Mouse (Mus musculus) erythroblast, embryonic 14.5 days (primary cell): Measurements from ENCODE around the gene Sh3kbp1. TPM values are rescaled to one million over a fixed set of nuclear protein-coding genes. Genes with fewer than 3 reads are reported as not detected.

Experiments
- H3K27me3 ChIP-seq: 2 replicates; pipeline ENCODE4 v1.6.1; 2012; ENCODE audit warnings: inconsistent platforms; ENCODE audit not compliant: control insufficient read depth
- H3K36me3 ChIP-seq: 2 replicates; pipeline ENCODE4 v1.6.1; 2012; ENCODE audit warnings: mild to moderate bottlenecking, inconsistent platforms; ENCODE audit not compliant: control insufficient read depth
- H3K4me1 ChIP-seq: 2 replicates; pipeline ENCODE4 v1.6.1; 2012; ENCODE audit warnings: inconsistent platforms; ENCODE audit not compliant: control insufficient read depth
- H3K4me3 ChIP-seq: replicated peaks from 2 replicates; pipeline ENCODE3; 2012; ENCODE audit warnings: moderate library complexity, mild to moderate bottlenecking, inconsistent platforms
- H3K9me3 ChIP-seq: 2 replicates; pipeline ENCODE4 v1.6.1; 2012; ENCODE audit warnings: low read length, inconsistent platforms, mixed read lengths; ENCODE audit not compliant: control insufficient read depth
- GATA1 ChIP-seq: IDR thresholded peaks from 2 replicates; pipeline ENCODE4 v1.6.1; 2012; ENCODE audit warnings: low read length, inconsistent platforms, mixed read lengths
- TAL1 ChIP-seq: IDR thresholded peaks from 3 replicates; pipeline ENCODE4 v1.6.1; 2012; ENCODE audit warnings: low read length, inconsistent platforms, mixed read lengths
- polyA plus RNA-seq: library from polyadenylated mRNA; stranded (reverse); fragments of >175 nt; gene quantifications from 2 replicates; pipeline ENCODE4 v1.2.3, GENCODE M21; 2012

Gene Sh3kbp1
- polyA plus RNA-seq, 1 experiment: 0.31 TPM

DNA sequence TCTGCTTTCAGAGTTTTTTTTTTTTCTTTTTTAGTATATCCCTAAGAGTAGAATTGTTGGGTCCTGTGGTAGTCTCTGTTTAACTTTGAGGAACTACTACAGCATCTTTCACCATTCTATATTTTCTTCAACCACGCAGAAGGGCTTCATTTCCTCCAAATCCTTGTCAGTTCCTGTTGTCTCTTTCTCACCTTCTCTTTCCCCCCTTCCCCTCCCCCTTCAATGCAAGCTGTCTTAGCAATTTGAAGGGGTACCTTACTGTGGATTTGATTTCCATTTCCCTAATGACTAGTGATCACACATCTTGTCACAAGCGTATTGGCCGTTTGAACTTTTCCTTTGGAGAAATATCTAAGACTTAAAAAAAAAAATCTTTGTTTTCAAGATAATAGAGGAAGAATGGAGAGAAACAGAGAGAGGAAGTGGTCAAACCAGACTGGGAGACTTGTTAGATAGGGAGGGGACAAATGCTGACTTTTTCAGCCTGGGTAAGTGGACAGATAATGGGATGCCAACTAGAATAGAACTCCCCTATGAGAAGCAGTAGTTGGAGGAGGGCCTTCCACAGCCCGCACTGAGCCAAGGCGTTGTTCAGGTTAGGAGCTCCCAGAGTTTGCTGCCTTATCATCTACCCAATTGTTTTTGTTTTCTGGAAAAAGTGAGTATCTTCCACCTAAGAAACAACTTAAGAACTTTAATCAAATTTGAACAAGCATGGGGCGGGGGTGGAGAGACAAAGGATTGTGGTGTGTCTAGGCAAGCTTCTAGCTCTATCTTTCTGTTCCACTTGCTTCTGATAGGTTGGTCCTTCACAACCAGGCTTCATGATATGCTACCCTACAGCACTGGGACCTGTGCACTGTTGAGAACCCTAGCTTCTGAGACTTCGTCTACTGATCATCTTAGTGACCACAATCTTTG, 130.1 kb downstream of the Sh3kbp1 start:
- peaks cover 14% of the 10 kb centered on the region for H3K4me1 ChIP-seq
- no peak overlapping the region for H3K4me3 ChIP-seq
- no peak for TF ChIP-seq TAL1
- no peak for TF ChIP-seq GATA1
- no peaks in the 10 kb centered on the region for H3K9me3 ChIP-seq
- no peaks in the 10 kb centered on the region for H3K36me3 ChIP-seq
- no peaks in the 10 kb centered on the region for H3K27me3 ChIP-seq

DNA sequence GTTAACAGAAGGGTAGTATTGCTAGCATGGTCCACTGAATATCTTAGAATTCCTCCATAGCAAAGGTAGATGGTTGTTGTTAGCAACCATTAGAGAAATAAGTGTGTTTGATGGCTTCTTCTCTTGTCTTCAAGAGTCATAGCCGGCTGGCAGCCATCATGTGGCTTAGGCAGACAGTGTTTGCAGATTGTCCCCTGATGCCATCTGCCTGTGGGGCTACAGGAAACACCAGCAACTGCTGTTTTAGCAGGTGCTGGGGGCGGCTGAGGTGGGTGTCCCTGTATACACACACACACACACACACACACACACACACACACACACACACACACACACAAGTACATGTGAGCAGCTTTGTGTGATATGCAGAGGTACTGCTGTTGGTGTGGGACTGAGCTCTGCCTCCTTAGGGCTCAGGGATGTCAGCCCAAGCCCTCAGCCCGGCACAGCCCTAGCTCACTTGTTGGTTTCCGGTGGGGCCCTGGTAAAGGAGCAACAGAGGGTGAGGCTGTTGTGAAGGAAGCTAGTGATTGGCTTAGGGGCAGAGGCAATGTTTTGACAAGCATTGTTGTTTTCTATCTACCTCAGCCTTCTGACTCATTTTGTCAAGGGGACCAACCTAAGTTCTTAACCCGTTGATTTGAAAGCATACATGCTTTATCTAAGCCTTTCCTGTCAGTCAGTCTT, 130.9 kb downstream of the Sh3kbp1 start:
- Histone ChIP-seq H3K36me3 (no peaks in the 10 kb centered on the region), H3K9me3 (no peaks in the 10 kb centered on the region), H3K27me3 (no peaks in the 10 kb centered on the region), H3K4me1 (peaks cover 14% of the 10 kb centered on the region), H3K4me3 (no peak overlapping the region)
- TF ChIP-seq GATA1 (no peak), TAL1 (no peak)

DNA sequence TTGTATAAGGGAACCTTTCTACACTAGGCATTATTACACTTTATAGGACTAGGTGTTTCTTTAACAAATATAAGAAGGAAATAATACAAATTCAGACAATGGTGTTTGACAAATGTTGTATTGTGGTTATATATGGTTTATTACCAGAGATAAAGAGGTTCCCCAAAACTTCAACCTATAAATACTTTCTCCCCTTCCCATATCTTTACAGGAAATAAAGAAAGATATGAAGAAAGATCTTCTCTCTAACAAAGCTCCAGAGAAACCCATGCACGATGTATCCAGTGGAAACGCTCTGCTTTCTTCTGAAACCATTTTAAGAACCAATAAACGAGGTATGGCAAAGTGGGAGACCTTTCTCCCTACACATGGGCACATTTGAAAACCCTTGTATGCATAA, 136.7 kb downstream of the Sh3kbp1 start:
- TF ChIP-seq TAL1 (no peak), GATA1 (no peak)
- Histone ChIP-seq H3K9me3 (no peaks in the 10 kb centered on the region), H3K27me3 (no peaks in the 10 kb centered on the region), H3K4me3 (no peak overlapping the region), H3K36me3 (no peaks in the 10 kb centered on the region), H3K4me1 (no peaks in the 10 kb centered on the region)

DNA sequence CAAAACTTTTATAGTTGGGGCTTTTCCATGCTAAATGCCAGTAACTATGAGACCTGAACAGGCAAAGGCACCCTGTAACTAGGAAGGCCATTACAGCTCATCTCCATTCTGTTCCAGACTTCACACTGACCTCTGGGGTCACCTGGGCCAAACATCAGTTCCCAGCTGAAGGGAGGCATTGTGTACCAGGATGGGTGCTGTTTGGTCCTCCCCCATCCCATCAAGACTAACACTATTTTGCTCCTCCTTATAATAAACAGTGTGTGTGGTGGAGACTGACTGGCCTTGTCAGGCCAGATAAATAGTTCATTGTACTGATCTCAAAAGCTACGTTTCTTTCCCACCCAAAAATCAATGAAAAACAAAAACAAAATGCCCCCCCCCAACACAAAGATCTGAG, 138.8 kb downstream of the Sh3kbp1 start:
- no peak overlapping the region for H3K4me3 ChIP-seq
- H3K27me3 ChIP-seq: no peaks in the 10 kb centered on the region
- no peaks in the 10 kb centered on the region for H3K36me3 ChIP-seq
- no peaks in the 10 kb centered on the region for H3K4me1 ChIP-seq
- H3K9me3 ChIP-seq: no peaks in the 10 kb centered on the region
- TF ChIP-seq GATA1: no peak
- TF ChIP-seq TAL1: no peak

DNA sequence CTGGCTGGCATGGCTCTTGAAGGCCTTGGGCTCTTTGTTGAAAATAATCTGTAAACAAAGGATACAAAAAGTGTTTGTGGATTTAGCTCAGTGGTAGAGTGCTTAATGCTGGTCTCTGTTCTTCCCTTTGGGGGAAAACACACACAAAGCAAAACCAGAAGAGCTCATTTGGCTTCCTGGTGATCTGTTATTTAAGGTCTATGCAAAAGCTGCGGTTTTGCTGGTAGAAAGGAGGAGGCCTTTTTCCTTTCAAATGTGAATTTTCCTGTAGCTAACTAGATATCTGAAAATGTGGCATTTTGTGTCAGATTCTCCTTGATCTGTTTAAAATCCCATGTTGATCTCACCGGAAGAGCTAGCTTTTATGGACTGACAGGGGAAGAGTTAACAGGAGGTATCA, 141.9 kb downstream of the Sh3kbp1 start:
- Histone ChIP-seq H3K27me3 (no peaks in the 10 kb centered on the region; the same call in 1 of the 2 replicates), H3K36me3 (no peaks in the 10 kb centered on the region)
- TF ChIP-seq GATA1 (no peak), TAL1 (no peak)

DNA sequence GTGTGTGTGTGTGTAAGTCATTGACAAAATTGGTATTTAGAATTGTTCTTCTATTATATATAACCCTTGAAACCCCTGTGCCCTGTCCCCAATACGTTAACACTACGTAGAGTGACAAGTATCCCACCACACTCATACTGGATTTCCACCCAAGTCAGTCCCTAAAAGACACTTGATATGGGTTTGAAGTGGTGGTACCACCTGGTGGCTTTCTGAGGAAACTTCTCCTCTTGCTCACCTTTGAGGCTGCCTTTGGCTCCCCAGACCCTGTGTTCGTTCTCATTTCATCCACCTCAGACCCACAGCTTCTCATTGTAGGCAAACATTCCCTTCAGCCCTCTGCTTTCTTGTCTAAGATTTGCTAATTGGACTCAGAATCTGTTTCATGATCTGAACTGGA, 142.7 kb downstream of the Sh3kbp1 start:
- TF ChIP-seq TAL1 (no peak), GATA1 (no peak)
- Histone ChIP-seq H3K4me1 (no peaks in the 10 kb centered on the region), H3K36me3 (no peaks in the 10 kb centered on the region), H3K27me3 (no peaks in the 10 kb centered on the region; the same call in 1 of the 2 replicates), H3K9me3 (no peaks in the 10 kb centered on the region), H3K4me3 (no peak overlapping the region)

More for the DNA sequence above, 141.9 kb downstream of the Sh3kbp1 start:
- Histone ChIP-seq H3K9me3 (no peaks in the 10 kb centered on the region), H3K4me3 (no peak overlapping the region), H3K4me1 (no peaks in the 10 kb centered on the region)

DNA sequence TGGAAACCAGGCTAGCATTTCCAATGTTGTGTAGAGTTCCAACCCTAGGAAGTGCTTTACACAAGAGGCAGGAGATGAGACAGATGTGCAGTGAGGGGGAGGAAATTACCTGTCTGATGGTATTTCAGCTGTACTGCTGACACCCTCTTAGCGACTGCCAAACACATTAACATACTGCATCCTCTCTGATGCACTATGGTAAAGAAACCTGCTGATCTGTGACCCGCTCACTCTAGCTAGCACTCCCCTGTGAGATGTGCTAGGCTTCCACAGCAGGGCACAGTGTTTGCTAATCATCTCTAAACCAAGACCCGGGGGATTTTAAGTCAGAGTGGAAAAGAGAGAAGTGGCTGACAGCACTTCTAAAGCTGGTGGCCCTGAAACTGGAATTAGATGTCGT, 145.1 kb downstream of the Sh3kbp1 start:
- Histone ChIP-seq H3K36me3 (no peaks in the 10 kb centered on the region), H3K9me3 (no peaks in the 10 kb centered on the region), H3K4me3 (no peak overlapping the region), H3K27me3 (no peaks in the 10 kb centered on the region; the same call in 1 of the 2 replicates), H3K4me1 (no peaks in the 10 kb centered on the region)
- no peak for TF ChIP-seq TAL1
- no peak for TF ChIP-seq GATA1

DNA sequence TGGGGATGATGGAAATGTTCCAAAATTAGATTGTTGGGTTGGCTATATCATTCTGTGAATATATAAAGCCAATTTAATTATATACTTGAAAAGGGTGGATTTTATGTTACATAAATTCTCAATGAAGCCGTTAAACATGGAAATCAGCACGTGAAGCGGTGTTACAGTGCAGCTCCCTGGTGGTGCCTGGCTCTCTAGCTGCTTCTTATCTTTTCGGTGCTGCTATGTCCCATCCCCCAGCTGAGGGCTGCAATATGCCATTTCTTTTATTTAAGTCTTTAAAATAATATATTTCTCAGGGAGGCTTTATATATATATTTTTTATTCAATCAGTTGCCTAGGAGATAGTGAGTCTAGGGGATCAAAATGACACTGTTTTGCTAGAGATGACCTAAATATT, 148.0 kb downstream of the Sh3kbp1 start:
- H3K9me3 ChIP-seq: no peaks in the 10 kb centered on the region
- TF ChIP-seq TAL1: no peak
- no peak for TF ChIP-seq GATA1
- no peaks in the 10 kb centered on the region for H3K36me3 ChIP-seq
- no peaks in the 10 kb centered on the region; the same call in 1 of the 2 replicates for H3K27me3 ChIP-seq
- H3K4me3 ChIP-seq: no peak overlapping the region
- no peaks in the 10 kb centered on the region for H3K4me1 ChIP-seq

DNA sequence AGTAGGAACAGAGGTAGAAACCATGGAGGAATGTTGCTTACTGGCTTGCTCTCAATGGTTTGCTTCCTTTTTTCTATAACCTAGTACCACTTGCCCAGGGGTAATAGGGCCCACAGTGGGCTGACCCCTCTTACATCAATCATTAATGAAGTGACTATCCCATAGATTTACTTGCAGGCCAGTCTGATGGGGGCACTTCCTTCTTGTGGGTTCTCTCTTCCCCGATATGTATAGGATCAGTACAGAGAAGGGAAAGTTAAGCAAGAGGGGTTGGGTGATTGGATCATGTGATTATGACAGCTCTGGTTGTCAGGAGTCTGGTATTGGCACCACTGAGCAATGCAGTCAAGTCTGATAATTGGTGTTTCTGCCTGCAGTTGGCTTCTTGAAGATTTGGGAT, 151.7 kb downstream of the Sh3kbp1 start:
- no peak for TF ChIP-seq GATA1
- no peak for TF ChIP-seq TAL1
- no peak overlapping the region for H3K4me3 ChIP-seq
- H3K36me3 ChIP-seq: no peaks in the 10 kb centered on the region
- no peaks in the 10 kb centered on the region for H3K4me1 ChIP-seq
- H3K27me3 ChIP-seq: no peaks in the 10 kb centered on the region
- H3K9me3 ChIP-seq: no peaks in the 10 kb centered on the region
